Mouse (Mus musculus): ENCODE measurements around the gene Gm17428. TPM values are rescaled to one million over a fixed set of nuclear protein-coding genes. Genes with fewer than 3 reads are reported as not detected.

Gene Gm17428
- not detected in 2 replicates for polyA plus RNA-seq (2016; fragmentation: Nextera tagmentation; extraction: Ambion mirVana)

DNA sequence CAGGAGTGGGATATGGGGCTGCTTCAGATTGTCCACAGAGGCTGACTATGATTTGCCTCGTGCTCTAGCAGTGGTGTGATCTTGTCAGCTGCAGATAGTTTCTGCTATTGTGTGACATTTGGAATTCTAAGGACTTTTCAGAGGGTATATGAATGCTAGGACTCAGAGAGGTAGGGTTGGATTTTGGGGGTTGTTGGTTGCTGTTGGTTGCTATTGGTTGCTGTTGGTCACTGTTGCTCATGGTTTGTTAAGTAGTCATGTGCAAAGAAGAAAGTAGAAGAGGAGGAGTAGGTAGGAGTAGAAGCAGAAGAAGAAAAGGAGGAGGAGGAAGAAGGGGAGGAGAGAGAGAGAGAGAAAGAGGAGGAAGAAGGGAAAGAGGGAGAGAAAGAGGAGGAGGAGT is at the start of gene Gm17428:
Gm17428 (plus strand) TSS at position 301 of the 400 bp plus-strand sequence.
- Histone ChIP-seq H3K27me3 (ENCODE audit: poor library complexity, severe bottlenecking) (peaks cover 12% of the 10 kb centered on the region; the same call in 1 of the 2 replicates), H3K27ac (no peak within 1 kb of the TSS), H3K36me3 (replicated peaks) (no peaks in the 10 kb centered on the region), H3K4me1 (peaks cover 21% of the 10 kb centered on the region), H3K4me3 (no peak within 1 kb of the TSS), H3K9me3 (no peaks in the 10 kb centered on the region)
- no peak for DNase-seq (ENCODE audit: extremely low spot score, low spot score)
- WGBS: 82% methylated on average over 1 of the region's 1 CpGs

DNA sequence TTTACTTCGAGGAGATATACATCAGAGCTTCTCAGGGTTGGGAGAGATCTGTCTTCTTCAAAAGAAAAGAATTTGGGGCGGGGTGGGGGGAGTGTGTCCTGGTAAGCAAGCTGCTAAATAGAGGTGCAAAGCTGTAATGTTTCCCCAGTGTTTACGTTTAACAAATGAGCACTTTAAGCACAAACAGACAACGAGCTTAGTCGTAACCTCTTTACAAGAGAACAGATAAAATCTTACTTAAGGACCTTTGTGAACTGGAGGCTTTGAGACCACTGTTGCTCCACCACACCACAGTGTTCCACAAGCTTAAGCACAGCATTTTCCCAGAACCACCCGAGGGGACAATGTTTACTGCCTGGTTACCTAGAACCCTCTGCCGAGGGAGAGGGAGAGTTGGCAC is 49.4 kb upstream of the Gm17428 start:
- H3K9me3 ChIP-seq: peaks cover 4% of the 10 kb centered on the region; the same call in 1 of the 2 replicates
- WGBS: 10% methylated on average over 7 of the region's 7 CpGs
- peak overlapping the region; percentile 100 for H3K27ac ChIP-seq
- peaks cover 78% of the 10 kb centered on the region for H3K4me1 ChIP-seq
- H3K4me3 ChIP-seq: peak overlapping the region; percentile 69
- no peak for DNase-seq (ENCODE audit: extremely low spot score, low spot score)
- peaks cover 16% of the 10 kb centered on the region for H3K36me3 ChIP-seq (replicated peaks)
- peaks cover 24% of the 10 kb centered on the region for H3K27me3 ChIP-seq (ENCODE audit: poor library complexity, severe bottlenecking)

GRCm38 (mm10) chr14:54929801-54930200 is 46.9 kb upstream of the Gm17428 start:
- H3K27me3 ChIP-seq (ENCODE audit: poor library complexity, severe bottlenecking): peaks cover 24% of the 10 kb centered on the region
- H3K9me3 ChIP-seq: no peaks in the 10 kb centered on the region
- no peak overlapping the region for H3K4me3 ChIP-seq
- DNase-seq (ENCODE audit: extremely low spot score, low spot score): no peak
- 83% methylated on average over 5 of the region's 5 CpGs for WGBS
- H3K36me3 ChIP-seq (replicated peaks): no peaks in the 10 kb centered on the region
- H3K4me1 ChIP-seq: peaks cover 70% of the 10 kb centered on the region
- no peak overlapping the region for H3K27ac ChIP-seq

- H3K4me3 ChIP-seq: no peak overlapping the region
- peaks cover 64% of the 10 kb centered on the region for H3K4me1 ChIP-seq
- no peaks in the 10 kb centered on the region for H3K9me3 ChIP-seq
- 26% methylated on average over 2 of the region's 2 CpGs for WGBS
- H3K36me3 ChIP-seq (replicated peaks): no peaks in the 10 kb centered on the region
- H3K27me3 ChIP-seq (ENCODE audit: poor library complexity, severe bottlenecking): peaks cover 24% of the 10 kb centered on the region
- H3K27ac ChIP-seq: peak overlapping the region; percentile 8; the same call in 1 of the 2 replicates
- DNase-seq (ENCODE audit: extremely low spot score, low spot score): no peak
These were observed 46.3 kb upstream of the Gm17428 start for GRCm38 (mm10) chr14:54930431-54930830.

- Histone ChIP-seq H3K4me3 (no peak within 1 kb of the TSS), H3K4me1 (peaks cover 53% of the 10 kb centered on the region), H3K36me3 (replicated peaks) (no peaks in the 10 kb centered on the region), H3K27ac (peak within 1 kb of the TSS; percentile 53; the same call in 1 of the 2 replicates), H3K27me3 (ENCODE audit: poor library complexity, severe bottlenecking) (peaks cover 12% of the 10 kb centered on the region), H3K9me3 (no peaks in the 10 kb centered on the region)
- 46% methylated on average over 6 of the region's 6 CpGs for WGBS
- DNase-seq (ENCODE audit: extremely low spot score, low spot score): no peak
These were observed 44.0 kb upstream of the Gm17428 start, which contains the start of gene Il25 for GRCm38 (mm10) chr14:54932645-54933150. Gene Il25 (plus strand): TSS chr14:54932695.

DNA sequence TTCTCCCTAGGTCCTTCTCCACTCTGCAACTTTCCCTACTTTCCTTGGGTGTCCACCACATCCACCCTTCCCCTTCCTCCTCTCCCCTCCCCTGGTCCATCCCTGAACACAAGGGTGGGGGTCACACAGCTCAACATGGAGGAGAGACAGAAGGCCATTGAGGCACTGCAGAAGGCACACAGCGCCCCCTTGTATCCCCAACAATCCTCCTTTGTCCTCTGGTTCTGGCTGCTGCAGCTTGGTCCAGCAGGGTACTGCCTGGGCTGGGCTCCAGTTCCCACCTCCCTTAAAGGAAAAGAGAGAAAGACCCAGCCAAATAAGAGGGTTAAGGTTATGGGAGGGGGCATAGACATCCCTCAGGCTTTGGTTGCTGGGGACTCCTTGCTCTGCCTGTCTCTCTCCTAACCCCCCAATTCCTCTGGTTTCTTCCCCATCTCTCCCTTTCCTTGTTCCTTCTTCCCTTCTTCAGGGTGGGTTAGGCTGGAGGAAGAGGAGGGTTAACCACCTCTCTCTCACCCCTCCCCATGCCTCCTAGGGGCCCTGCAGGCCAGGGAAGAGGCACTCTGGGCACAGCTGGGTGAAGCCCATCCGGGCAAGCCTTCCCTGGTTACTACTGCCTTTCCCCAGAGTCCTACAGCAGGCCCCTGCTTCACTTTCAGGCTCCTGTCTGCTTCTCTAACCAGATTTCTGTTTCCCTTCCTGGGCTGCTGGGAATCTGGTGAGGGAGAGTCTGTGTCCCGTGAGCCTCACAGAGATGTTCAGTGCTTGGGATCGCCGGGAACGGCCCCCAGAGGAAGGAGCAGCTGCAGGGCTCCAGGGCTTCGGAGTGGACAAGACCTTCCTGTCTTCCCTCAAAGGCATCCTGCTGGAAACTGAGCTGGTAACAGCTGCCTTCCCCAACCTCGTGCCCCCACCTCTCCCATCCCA is 40.6 kb upstream of the Gm17428 start, which contains the start of gene Cmtm5:
Cmtm5 (plus strand) TSS at position 358 of the 927 bp plus-strand sequence.
- Histone ChIP-seq H3K4me3 (no peak within 1 kb of the TSS), H3K4me1 (peaks cover 37% of the 10 kb centered on the region), H3K27ac (peak within 1 kb of the TSS; percentile 80), H3K9me3 (no peaks in the 10 kb centered on the region), H3K36me3 (replicated peaks) (no peaks in the 10 kb centered on the region), H3K27me3 (ENCODE audit: poor library complexity, severe bottlenecking) (no peaks in the 10 kb centered on the region)
- 42% methylated on average over 8 of the region's 8 CpGs for WGBS
- no peak for DNase-seq (ENCODE audit: extremely low spot score, low spot score)

- peaks cover 31% of the 10 kb centered on the region for H3K4me1 ChIP-seq
- DNase-seq (ENCODE audit: extremely low spot score, low spot score): no peak
- peak overlapping the region; percentile 80 for H3K27ac ChIP-seq
- no peaks in the 10 kb centered on the region for H3K9me3 ChIP-seq
- H3K36me3 ChIP-seq (replicated peaks): no peaks in the 10 kb centered on the region
- H3K27me3 ChIP-seq (ENCODE audit: poor library complexity, severe bottlenecking): no peaks in the 10 kb centered on the region
- WGBS: 57% methylated on average over 6 of the region's 6 CpGs
- no peak overlapping the region for H3K4me3 ChIP-seq
These were observed 39.9 kb upstream of the Gm17428 start for GRCm38 (mm10) chr14:54936831-54937160.

GRCm38 (mm10) chr14:54937361-54938182 is 39.2 kb upstream of the Gm17428 start:
- 93% methylated on average over 16 of the region's 16 CpGs for WGBS
- H3K27ac ChIP-seq: 0 out of 2 replicates have a peak overlapping the region, but pooled peaks have one; percentile 25

GRCm38 (mm10) chr14:54938431-54939219 is 38.1 kb upstream of the Gm17428 start:
- 80% methylated on average over 15 of the region's 15 CpGs for WGBS
- H3K27ac ChIP-seq: 0 out of 2 replicates have a peak overlapping the region, but pooled peaks have one; percentile 25

More at GRCm38 (mm10) chr14:54937361-54938182, 39.2 kb upstream of the Gm17428 start:
- Histone ChIP-seq H3K36me3 (replicated peaks) (no peaks in the 10 kb centered on the region), H3K4me3 (no peak overlapping the region), H3K9me3 (no peaks in the 10 kb centered on the region), H3K4me1 (peaks cover 26% of the 10 kb centered on the region), H3K27me3 (ENCODE audit: poor library complexity, severe bottlenecking) (no peaks in the 10 kb centered on the region)
- DNase-seq (ENCODE audit: extremely low spot score, low spot score): no peak

GRCm38 (mm10) chr14:54939434-54940175 is 37.1 kb upstream of the Gm17428 start:
- H3K9me3 ChIP-seq: no peaks in the 10 kb centered on the region
- no peak overlapping the region for H3K4me3 ChIP-seq
- H3K4me1 ChIP-seq: peaks cover 16% of the 10 kb centered on the region
- no peaks in the 10 kb centered on the region for H3K36me3 ChIP-seq (replicated peaks)
- no peaks in the 10 kb centered on the region for H3K27me3 ChIP-seq (ENCODE audit: poor library complexity, severe bottlenecking)
- 56% methylated on average over 12 of the region's 12 CpGs for whole genome bisulfite sequencing
- DNase-seq (ENCODE audit: extremely low spot score, low spot score): peak; percentile 66
- H3K27ac ChIP-seq: no peak overlapping the region

More at GRCm38 (mm10) chr14:54938431-54939219, 38.1 kb upstream of the Gm17428 start:
- no peaks in the 10 kb centered on the region for H3K36me3 ChIP-seq (replicated peaks)
- DNase-seq (ENCODE audit: extremely low spot score, low spot score): no peak
- no peaks in the 10 kb centered on the region for H3K27me3 ChIP-seq (ENCODE audit: poor library complexity, severe bottlenecking)
- peaks cover 16% of the 10 kb centered on the region for H3K4me1 ChIP-seq
- no peaks in the 10 kb centered on the region for H3K9me3 ChIP-seq
- H3K4me3 ChIP-seq: no peak overlapping the region

DNA sequence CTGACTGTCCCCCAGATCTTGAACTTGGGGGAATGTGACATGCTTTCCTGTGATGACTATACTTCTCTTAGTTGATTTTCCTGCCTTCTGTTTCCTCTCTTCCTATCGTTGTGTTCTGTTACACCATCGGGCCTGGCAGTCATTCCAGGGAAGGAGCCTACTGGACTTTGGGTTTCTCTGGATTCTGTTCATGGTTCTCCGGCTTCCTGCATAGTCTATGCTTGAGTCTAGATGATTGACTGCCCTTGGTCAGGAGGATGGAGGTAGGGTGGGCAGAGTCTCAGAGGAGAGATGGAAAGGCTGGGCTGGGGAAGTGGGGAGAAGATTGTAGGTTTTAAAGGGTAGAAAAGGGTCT is 36.6 kb upstream of the Gm17428 start:
- no peak for DNase-seq (ENCODE audit: extremely low spot score, low spot score)
- Histone ChIP-seq H3K27ac (no peak overlapping the region), H3K27me3 (ENCODE audit: poor library complexity, severe bottlenecking) (no peaks in the 10 kb centered on the region), H3K4me1 (peaks cover 16% of the 10 kb centered on the region), H3K4me3 (no peak overlapping the region), H3K36me3 (replicated peaks) (no peaks in the 10 kb centered on the region), H3K9me3 (no peaks in the 10 kb centered on the region)
- WGBS: 96% methylated on average over 3 of the region's 3 CpGs

Data from forebrain, embryonic 10.5 days (tissue).